Mouse (Mus musculus) ES-E14 (cell line): ENCODE results near the gene Msmb. TPM values are rescaled to one million over a fixed set of nuclear protein-coding genes. Genes with fewer than 3 reads are reported as not detected.
"Not testable (repeated sequence)": the region's sequence is repeated elsewhere in the genome, so short reads cannot be mapped to it uniquely, and the experiment has no call there.

Experiments used
- DNase-seq: peaks from one replicate; pipeline ENCODE4 v3.0.0-alpha.2; 2013; ENCODE audit warnings: low read depth, low spot score
- H3K27ac ChIP-seq: 2 replicates; pipeline ENCODE4 v1.5.1; 2012; ENCODE audit warnings: low read depth, mild to moderate bottlenecking, low read length, moderate library complexity, mixed read lengths; ENCODE audit not compliant: poor library complexity, insufficient read depth, severe bottlenecking
- H3K36me3 ChIP-seq: 2 replicates; pipeline ENCODE4 v1.6.1; 2012; ENCODE audit warnings: mild to moderate bottlenecking, low read length, moderate library complexity, mixed read lengths; ENCODE audit not compliant: control insufficient read depth, poor library complexity, insufficient read depth, severe bottlenecking
- H3K4me1 ChIP-seq, 2 experiments: fragments of 150-350 bp in 1 of 2; sonication (generic) in 1 of 2; 2 replicates each; pipeline ENCODE4 v1.6.1; 2012; ENCODE audit warnings: low read length in 2 of 2, mild to moderate bottlenecking in 1 of 2, mixed read lengths in 1 of 2; ENCODE audit not compliant: control insufficient read depth in 2 of 2, insufficient read depth in 2 of 2, poor library complexity in 1 of 2
- H3K4me3 ChIP-seq, 2 experiments: fragments of 150-350 bp in 1 of 2; sonication (generic) in 1 of 2; 2 replicates each; pipeline ENCODE4 v1.5.1; 2012; ENCODE audit warnings: low read length in 2 of 2, low read depth in 1 of 2, mild to moderate bottlenecking in 1 of 2, mixed read lengths in 1 of 2; ENCODE audit not compliant: insufficient read depth in 1 of 2, poor library complexity in 1 of 2, severe bottlenecking in 1 of 2
- H3K9ac ChIP-seq: 2 replicates; pipeline ENCODE4 v1.6.1; 2012; ENCODE audit warnings: low read depth, mild to moderate bottlenecking, low read length, mixed read lengths; ENCODE audit not compliant: poor library complexity, insufficient read depth, severe bottlenecking
- H3K9me3 ChIP-seq: fragments of 150-350 bp; sonication (generic); 2 replicates; pipeline ENCODE4 v1.6.1; 2012; ENCODE audit warnings: low read depth, mild to moderate bottlenecking, low read length; ENCODE audit not compliant: control insufficient read depth, insufficient read depth
- CHD2 ChIP-seq: IDR thresholded peaks from 2 replicates; pipeline ENCODE4 v1.6.1; 2014; ENCODE audit warnings: mild to moderate bottlenecking, low read depth, low read length, inconsistent platforms
- HCFC1 ChIP-seq: IDR thresholded peaks from 2 replicates; pipeline ENCODE4 v1.6.1; 2012; ENCODE audit warnings: low read length, inconsistent platforms, borderline replicate concordance; ENCODE audit not compliant: insufficient read depth
- MAFK ChIP-seq: IDR thresholded peaks from 2 replicates; pipeline ENCODE4 v1.6.1; 2014; ENCODE audit warnings: mild to moderate bottlenecking, low read depth, low read length, inconsistent platforms; ENCODE audit not compliant: insufficient read depth
- ZC3H11A ChIP-seq: IDR thresholded peaks from 2 replicates; pipeline ENCODE4 v1.6.1; 2012; ENCODE audit warnings: low read depth, mild to moderate bottlenecking, inconsistent platforms, low read length, borderline replicate concordance
- ZNF384 ChIP-seq: IDR thresholded peaks from 2 replicates; pipeline ENCODE4 v1.6.1; 2012; ENCODE audit warnings: low read depth, low read length, inconsistent platforms
- in situ Hi-C, 2 experiments: fragments of 600-800 bp; cut with MboI; formaldehyde crosslinking; loops; one replicate each; pipeline ENCODE4 v1.15.1; 2025; ENCODE audit warnings: low sequenced_read_pairs in 2 of 2, inconsistent platforms in 1 of 2; ENCODE audit not compliant: unreplicated experiment in 2 of 2
- total RNA-seq: library from RNA; depleted of rRNA; stranded (reverse); fragments of 300-350 nt; gene quantifications from 2 replicates; pipeline ENCODE4 v1.2.3, GENCODE M21; 2012

Gene Msmb
- total RNA-seq, 1 experiment = not detected

DNA sequence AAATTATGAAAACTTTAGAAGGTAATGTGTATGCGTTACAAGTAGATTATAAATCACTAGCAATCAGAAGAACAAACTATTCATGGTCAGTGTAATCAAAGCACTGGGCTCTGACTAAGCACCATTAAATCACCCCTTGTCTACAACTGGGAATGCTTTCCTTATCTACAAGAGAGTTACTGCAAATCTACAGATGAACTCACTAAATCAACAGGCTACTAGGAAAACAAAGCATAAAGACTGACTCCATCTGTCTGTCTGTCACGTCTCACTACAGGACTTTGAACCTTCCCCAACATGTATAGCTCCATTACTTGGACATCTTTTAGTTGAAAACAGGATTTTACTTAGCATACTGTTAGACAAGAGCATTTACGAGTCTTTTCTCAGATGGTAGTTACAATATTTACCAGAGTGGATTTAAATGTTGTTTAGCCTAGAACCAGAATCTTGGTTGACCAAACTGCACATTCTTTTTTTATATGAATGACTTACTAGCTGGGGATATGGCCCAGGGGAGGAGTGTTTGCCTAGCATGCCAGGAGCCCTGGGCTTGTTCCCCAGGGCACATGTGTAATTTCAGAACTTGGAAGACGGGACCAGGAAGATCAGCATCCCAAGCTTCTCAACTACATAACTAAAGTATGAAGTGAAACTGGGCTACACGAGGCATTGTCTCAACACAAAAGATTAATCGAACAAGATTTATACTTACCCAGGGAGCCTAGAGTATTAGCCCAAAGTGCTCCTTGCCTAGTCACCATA lies 49.0 kb downstream of the Msmb start:
- in situ Hi-C loops = no loop called here
- H3K9ac ChIP-seq = no peak overlapping the region
- DNase-seq = no peak
- H3K36me3 ChIP-seq = peaks cover 19% of the 10 kb centered on the region
- no peak overlapping the region for H3K4me3 ChIP-seq
- peaks cover 2% of the 10 kb centered on the region in 2 experiments; a peak in 1 of 4 replicates for H3K4me1 ChIP-seq
- no peak overlapping the region for H3K27ac ChIP-seq
- H3K9me3 ChIP-seq = no peaks in the 10 kb centered on the region
- TF ChIP-seq MAFK (no peak), ZC3H11A (no peak), CHD2 (no peak), HCFC1 (no peak), ZNF384 (no peak)

DNA sequence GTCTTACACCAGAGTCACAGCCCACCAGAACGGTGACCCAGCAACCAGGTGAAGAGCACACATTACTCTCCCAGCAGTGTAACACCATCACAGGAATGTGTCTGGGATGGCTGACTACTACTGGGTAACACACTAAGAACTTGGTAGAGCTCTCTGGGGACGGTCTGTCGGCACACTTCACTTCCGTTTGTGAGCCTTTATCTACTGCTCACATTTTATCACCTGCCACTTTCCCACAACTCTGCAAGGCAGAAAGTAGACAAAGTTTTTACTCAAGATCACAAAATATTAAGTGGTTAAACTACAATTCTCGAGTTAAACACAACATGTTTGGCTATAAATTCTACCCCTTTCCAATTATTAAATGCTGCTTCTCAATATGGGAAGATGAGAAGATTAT lies 50.1 kb downstream of the Msmb start:
- H3K9me3 ChIP-seq = no peaks in the 10 kb centered on the region
- DNase-seq = no peak
- TF ChIP-seq CHD2 (no peak), HCFC1 (no peak), ZC3H11A (no peak), ZNF384 (no peak), MAFK (no peak)
- in situ Hi-C loops = no loop called here
- peaks cover 3 to 4% of the 10 kb centered on the region in 2 experiments; a peak in 2 of 4 replicates for H3K4me1 ChIP-seq
- no peak overlapping the region for H3K4me3 ChIP-seq
- H3K27ac ChIP-seq = peak overlapping the region; percentile 62; the same call in 1 of the 2 replicates
- no peak overlapping the region; the same call in 1 of the 2 replicates for H3K9ac ChIP-seq
- H3K36me3 ChIP-seq = peaks cover 22% of the 10 kb centered on the region

DNA sequence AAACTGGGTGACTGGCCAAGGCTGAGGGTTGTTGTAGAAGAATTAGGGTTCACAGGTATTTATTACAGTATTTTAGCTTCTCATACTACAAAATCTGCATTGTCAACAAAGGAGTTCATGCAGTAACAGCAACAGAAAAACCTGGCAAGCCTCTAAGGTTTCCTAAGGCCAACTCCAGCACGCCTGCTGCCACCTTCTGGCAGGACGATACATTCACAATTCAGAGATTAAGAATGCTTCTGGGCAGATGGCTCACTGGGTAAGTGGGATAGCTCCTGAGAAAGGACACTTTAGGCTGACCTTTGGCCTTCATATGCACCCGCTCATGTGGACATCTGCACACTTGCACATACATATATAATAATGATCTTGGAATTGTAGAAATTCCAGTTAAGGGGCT lies 50.6 kb downstream of the Msmb start:
- H3K4me1 ChIP-seq = peaks cover 4 to 6% of the 10 kb centered on the region in 2 experiments; a peak in 2 of 4 replicates
- peak; percentile 37 for DNase-seq
- H3K36me3 ChIP-seq = peaks cover 21% of the 10 kb centered on the region
- H3K27ac ChIP-seq = no peak overlapping the region
- no peaks in the 10 kb centered on the region for H3K9me3 ChIP-seq
- in situ Hi-C loops = no loop called here
- TF ChIP-seq ZNF384 (no peak), HCFC1 (no peak), CHD2 (no peak), MAFK (no peak), ZC3H11A (no peak)
- no peak overlapping the region for H3K4me3 ChIP-seq
- no peak overlapping the region for H3K9ac ChIP-seq

DNA sequence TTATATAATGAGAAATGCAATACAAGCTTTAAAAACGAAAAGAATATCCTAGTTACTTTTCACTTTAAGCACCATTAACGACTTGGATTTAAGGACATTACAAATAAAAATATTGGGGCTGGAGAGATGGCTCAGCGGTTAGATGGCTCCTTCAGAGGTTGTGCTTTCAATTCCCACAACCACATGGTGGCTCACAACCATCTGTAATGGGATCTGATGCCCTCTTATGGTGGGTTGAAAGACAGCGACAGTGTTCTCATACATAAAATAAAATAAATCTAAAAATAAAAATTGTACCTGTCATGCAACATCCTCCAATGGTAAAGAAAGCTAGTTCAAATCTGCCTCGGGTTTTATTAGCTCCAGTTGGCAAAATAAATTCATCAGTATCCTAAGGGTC lies 51.7 kb downstream of the Msmb start:
- H3K9me3 ChIP-seq, in situ Hi-C loops, H3K9ac ChIP-seq, H3K4me1 ChIP-seq, H3K27ac ChIP-seq, DNase-seq, H3K4me3 ChIP-seq: not testable (repeated sequence)
- H3K36me3 ChIP-seq = peaks cover 24% of the 10 kb centered on the region

DNA sequence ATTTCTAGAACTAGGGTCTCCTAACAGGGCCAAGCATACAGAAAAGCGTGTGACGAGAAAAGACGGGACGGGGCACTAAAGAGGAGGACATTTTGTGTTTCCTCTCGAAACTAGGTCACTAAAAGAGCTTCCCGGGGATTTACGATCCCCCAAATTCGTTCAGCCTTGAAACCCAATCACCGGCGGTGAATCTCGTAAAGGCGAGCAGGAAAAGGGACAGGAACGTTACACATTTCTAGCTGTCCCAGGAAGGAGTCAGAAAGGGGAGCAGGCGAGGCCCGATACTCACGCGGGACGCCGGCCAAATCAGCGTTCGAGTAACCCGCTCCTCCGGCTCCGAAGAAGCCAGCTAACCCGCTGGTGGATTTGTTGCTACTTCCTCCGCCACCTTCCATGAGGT lies 59.5 kb downstream of the Msmb start:
- peaks cover 7% of the 10 kb centered on the region in 2 experiments; a peak in 2 of 4 replicates for H3K4me1 ChIP-seq
- H3K9ac ChIP-seq = peak overlapping the region; percentile 96
- H3K36me3 ChIP-seq = peaks cover 15% of the 10 kb centered on the region
- H3K9me3 ChIP-seq = no peaks in the 10 kb centered on the region
- no peak for TF ChIP-seq ZNF384
- TF ChIP-seq HCFC1 = peak; percentile 43; the same call in 1 of the 2 replicates
- H3K4me3 ChIP-seq = peak overlapping the region; percentile 91 to 93
- peak overlapping the region; percentile 68; the same call in 1 of the 2 replicates for H3K27ac ChIP-seq
- in situ Hi-C loops = no loop called here
- no peak for DNase-seq
